ENCODE assay signal across 9 mouse cellular contexts in genomic region chr10:82697305-82697898, GRCm38 (mm10). TPM values are rescaled to one million over a fixed set of nuclear protein-coding genes. Genes with fewer than 3 reads are reported as not detected.
DNase-seq lines count a peak whose midpoint lies in the region; ATAC-seq and TF ChIP-seq lines count a peak whose summit lies in the region.
"Had no signal": no experiment of that assay in that cellular context is flagged by ENCODE, and none has a peak within 500 bp of the region (broad histone marks: within the 10 kb centered on the region; RNA-seq: fewer than 3 reads in every experiment).

No protein-coding gene starts in this region.

- in situ Hi-C loops in CH12.LX (cut with MboI; ENCODE audit: low pct_ligation_motif_present, low pct_unique_long_range_greater_than_20kb, low sequenced_read_pairs): no loop called here

- ATAC-seq in intestine, embryonic 16.5 days: peak; percentile 17; the same call in 1 of the 2 replicates
- no peak for ATAC-seq in intestine, postnatal 0 days
- peak; percentile 75 for ATAC-seq in granulocyte monocyte progenitor cell, adult 5-6 weeks (replicated peaks; ENCODE audit: poor library complexity, severe bottlenecking)
- no peak for ATAC-seq in midbrain, embryonic 13.5 days
- no peak for ATAC-seq in midbrain, embryonic 11.5 days (ENCODE audit: low FRiP score)

- no peak for TF ChIP-seq RAD21 in CH12.LX (IDR thresholded peaks at IDR 0.05; ENCODE audit: low read depth, low read length)

- TF ChIP-seq CTCF in intestine, postnatal 0 days (IDR thresholded peaks at IDR 0.05; ENCODE audit: low read depth): no peak
- TF ChIP-seq CTCF in CH12.LX (conservative IDR thresholded peaks at IDR 0.05 in 1 of 2, IDR thresholded peaks at IDR 0.05 in 1 of 2; ENCODE audit: low read depth in 2 of 2, low read length in 2 of 2): no peak

- no peaks in the 10 kb centered on the region for H3K36me3 ChIP-seq in intestine, embryonic 16.5 days (ENCODE audit: control insufficient read depth, insufficient read depth, low read length)
- H3K36me3 ChIP-seq in intestine, postnatal 0 days (ENCODE audit: control insufficient read depth, insufficient read depth): 0 out of 2 replicates have a peak, but pooled peaks cover 3% of the 10 kb centered on the region
- peaks cover 0 to 8% of the 10 kb centered on the region in 2 experiments for H3K36me3 ChIP-seq in CH12.LX (replicated peaks in 1 of 2; ENCODE audit: control insufficient read depth in 1 of 2, insufficient read depth in 1 of 2, low read length in 1 of 2)
- H3K36me3 ChIP-seq in megakaryocyte, embryonic 14.5 days (replicated peaks; ENCODE audit: low read length): peaks cover 21% of the 10 kb centered on the region
- H3K36me3 ChIP-seq in midbrain, embryonic 13.5 days: peaks cover 6% of the 10 kb centered on the region; the same call in 1 of the 2 replicates
- no peaks in the 10 kb centered on the region for H3K36me3 ChIP-seq in midbrain, embryonic 11.5 days (ENCODE audit: control insufficient read depth, insufficient read depth, low read length)

- no peak overlapping the region for H3K4me3 ChIP-seq in intestine, embryonic 16.5 days (ENCODE audit: low read length)
- no peak overlapping the region for H3K4me3 ChIP-seq in intestine, postnatal 0 days (ENCODE audit: low read depth, low read length)
- H3K4me3 ChIP-seq in CH12.LX (replicated peaks in 1 of 3; ENCODE audit: low read depth in 2 of 3, low read length in 2 of 3, poor library complexity in 1 of 3): no peak overlapping the region
- peak overlapping the region; percentile 79 for H3K4me3 ChIP-seq in megakaryocyte, embryonic 14.5 days (replicated peaks)
- no peak overlapping the region for H3K4me3 ChIP-seq in midbrain, embryonic 13.5 days (replicated peaks)
- no peak overlapping the region for H3K4me3 ChIP-seq in midbrain, embryonic 11.5 days (ENCODE audit: low read depth, low read length)

- peak; percentile 85 for DNase-seq in CH12.LX (ENCODE audit: extremely low read depth)
- DNase-seq in frontal cortex, postnatal 10 days (ENCODE audit: low spot score in 2 of 2): no peak
- no peak for DNase-seq in midbrain, embryonic 11.5 days (ENCODE audit: low spot score, missing footprints)
- DNase-seq: gastrocnemius, postnatal 36 days had no signal

- peak; percentile 54 for TF ChIP-seq EP300 in CH12.LX (IDR thresholded peaks at IDR 0.05; ENCODE audit: low read length)

- 72% methylated on average over 3 of the region's 3 CpGs for WGBS in intestine, embryonic 16.5 days
- 70% methylated on average over 3 of the region's 3 CpGs for WGBS in intestine, postnatal 0 days
- WGBS in midbrain, embryonic 13.5 days: 81% methylated on average over 3 of the region's 3 CpGs
- WGBS in midbrain, embryonic 11.5 days: 90% methylated on average over 3 of the region's 3 CpGs

- no peak overlapping the region for H3K27ac ChIP-seq in intestine, embryonic 16.5 days (ENCODE audit: low read length)
- no peak overlapping the region for H3K27ac ChIP-seq in intestine, postnatal 0 days (ENCODE audit: low read depth, low read length)
- H3K27ac ChIP-seq in CH12.LX (ENCODE audit: insufficient read depth, low read depth): peak overlapping the region; percentile 11; the same call in 1 of the 2 replicates
- H3K27ac ChIP-seq in midbrain, embryonic 13.5 days: no peak overlapping the region
- H3K27ac ChIP-seq in midbrain, embryonic 11.5 days (ENCODE audit: low read depth, low read length): no peak overlapping the region

- H3K4me1 ChIP-seq in intestine, embryonic 16.5 days (ENCODE audit: control insufficient read depth, insufficient read depth, low read length): peaks cover 8% of the 10 kb centered on the region; the same call in 1 of the 2 replicates
- 0 out of 2 replicates have a peak, but pooled peaks cover 2% of the 10 kb centered on the region for H3K4me1 ChIP-seq in intestine, postnatal 0 days (replicated peaks; ENCODE audit: control insufficient read depth, insufficient read depth, low read length)
- H3K4me1 ChIP-seq in CH12.LX (ENCODE audit: control insufficient read depth in 1 of 2, insufficient read depth in 2 of 2): peaks cover 11 to 33% of the 10 kb centered on the region in 2 experiments
- peaks cover 72% of the 10 kb centered on the region for H3K4me1 ChIP-seq in megakaryocyte, embryonic 14.5 days
- H3K4me1 ChIP-seq in midbrain, embryonic 13.5 days (replicated peaks): peaks cover 15% of the 10 kb centered on the region
- H3K4me1 ChIP-seq in midbrain, embryonic 11.5 days (ENCODE audit: control insufficient read depth, insufficient read depth, low read length): peaks cover 7% of the 10 kb centered on the region

- no peak overlapping the region for H3K9ac ChIP-seq in intestine, embryonic 16.5 days (ENCODE audit: low read depth, low read length)
- no peak overlapping the region for H3K9ac ChIP-seq in intestine, postnatal 0 days (ENCODE audit: low read depth, low read length)
- H3K9ac ChIP-seq in CH12.LX (ENCODE audit: insufficient read depth, low read depth): no peak overlapping the region
- H3K9ac ChIP-seq in midbrain, embryonic 13.5 days (replicated peaks): no peak overlapping the region
- H3K9ac ChIP-seq in midbrain, embryonic 11.5 days (ENCODE audit: low read length): no peak overlapping the region

- dilution Hi-C loops in CH12.LX (cut with MboI; ENCODE audit: extremely low pct_ligation_motif_present, extremely low pct_unique_long_range_greater_than_20kb, low sequenced_read_pairs): no loop called here

- no peaks in the 10 kb centered on the region for H3K9me3 ChIP-seq in intestine, embryonic 16.5 days (ENCODE audit: control insufficient read depth, low read length)
- H3K9me3 ChIP-seq in intestine, postnatal 0 days (ENCODE audit: control insufficient read depth): no peaks in the 10 kb centered on the region
- H3K9me3 ChIP-seq in CH12.LX (replicated peaks; ENCODE audit: low read length): no peaks in the 10 kb centered on the region
- no peaks in the 10 kb centered on the region for H3K9me3 ChIP-seq in megakaryocyte, embryonic 14.5 days
- H3K9me3 ChIP-seq in midbrain, embryonic 13.5 days: no peaks in the 10 kb centered on the region
- H3K9me3 ChIP-seq in midbrain, embryonic 11.5 days (ENCODE audit: control insufficient read depth, low read length): no peaks in the 10 kb centered on the region

- no peak overlapping the region for H3K4me2 ChIP-seq in intestine, embryonic 16.5 days (ENCODE audit: low read depth, low read length)
- H3K4me2 ChIP-seq in intestine, postnatal 0 days (replicated peaks; ENCODE audit: low read depth): no peak overlapping the region
- H3K4me2 ChIP-seq in CH12.LX (ENCODE audit: insufficient read depth, low read depth, poor library complexity, severe bottlenecking): peak overlapping the region; percentile 50
- no peak overlapping the region for H3K4me2 ChIP-seq in midbrain, embryonic 13.5 days (replicated peaks)
- H3K4me2 ChIP-seq in midbrain, embryonic 11.5 days: no peak overlapping the region

- no peaks in the 10 kb centered on the region; the same call in 1 of the 2 replicates for H3K79me2 ChIP-seq in CH12.LX (replicated peaks; ENCODE audit: control insufficient read depth, extremely low read depth, insufficient read depth, poor library complexity, severe bottlenecking)

- no peaks in the 10 kb centered on the region for H3K27me3 ChIP-seq in intestine, embryonic 16.5 days (replicated peaks; ENCODE audit: control insufficient read depth, insufficient read depth, low read length)
- H3K27me3 ChIP-seq in intestine, postnatal 0 days (replicated peaks; ENCODE audit: control insufficient read depth, insufficient read depth, low read length): no peaks in the 10 kb centered on the region
- no peaks in the 10 kb centered on the region for H3K27me3 ChIP-seq in CH12.LX (replicated peaks)
- no peaks in the 10 kb centered on the region for H3K27me3 ChIP-seq in megakaryocyte, embryonic 14.5 days (replicated peaks)
- no peaks in the 10 kb centered on the region for H3K27me3 ChIP-seq in midbrain, embryonic 13.5 days
- no peaks in the 10 kb centered on the region for H3K27me3 ChIP-seq in midbrain, embryonic 11.5 days (ENCODE audit: control insufficient read depth, insufficient read depth, low read length)

- TF ChIP-seq POLR2A in CH12.LX (IDR thresholded peaks at IDR 0.05; ENCODE audit: low read depth, low read length): peak; percentile 16; the same call in 1 of the 2 replicates

TF ChIP-seq in CH12.LX, 34 proteins besides CTCF, POLR2A, EP300 and RAD21 (continues in another document):
- TF ChIP-seq ZC3H11A (IDR thresholded peaks at IDR 0.05; ENCODE audit: low read depth, low read length) (no peak), NRF1 (IDR thresholded peaks at IDR 0.05; ENCODE audit: low read depth, low read length) (no peak), MEF2A (IDR thresholded peaks at IDR 0.05; ENCODE audit: borderline replicate concordance, low read depth, low read length) (no peak), GABPA (IDR thresholded peaks at IDR 0.05; ENCODE audit: insufficient replicate concordance, low read depth, low read length) (no peak), USF2 (conservative IDR thresholded peaks at IDR 0.05; ENCODE audit: low read depth, low read length) (no peak)

RNA-seq across cellular contexts. Expression of gene Hcfc2, which starts 1.4 kb away (rescaled TPM):
- polyA plus RNA-seq in intestine, embryonic 16.5 days (2015; fragmentation: Nextera tagmentation; extraction: Ambion mirVana): 28.2 and 29.0 TPM in 2 replicates
- 18.9 and 23.3 TPM in 2 replicates for polyA plus RNA-seq in intestine, postnatal 0 days (2015; fragmentation: Nextera tagmentation; extraction: Ambion mirVana)
- total RNA-seq in CH12.LX (2012; rRNA removed): 12.1 and 13.0 TPM in 2 replicates
- total RNA-seq in CH12.LX (2014; rRNA removed): 12.3 and 13.8 TPM in 2 replicates
- polyA plus RNA-seq in CH12.LX (2012; ENCODE audit: insufficient read length, low read depth): 8.8 and 10.5 TPM in 2 replicates
- total RNA-seq in granulocyte monocyte progenitor cell, adult 5-6 weeks (2014; fragmentation: Nextera tagmentation): 14.8 and 31.5 TPM in 2 replicates
- total RNA-seq in granulocyte monocyte progenitor cell, adult 5-6 weeks (2017): 19.6 and 22.1 TPM in 2 replicates
- polyA plus RNA-seq in megakaryocyte, embryonic 14.5 days (2012; ENCODE audit: insufficient read depth, low replicate concordance): 1.9 and 2.9 TPM in 2 replicates
- 45.9 and 46.2 TPM in 2 replicates for polyA plus RNA-seq in midbrain, embryonic 13.5 days (2015; fragmentation: Nextera tagmentation; extraction: Ambion mirVana)
- polyA plus RNA-seq in midbrain, embryonic 11.5 days (2014; fragmentation: Nextera tagmentation; extraction: Ambion mirVana): 34.4 and 35.2 TPM in 2 replicates

RNA-seq across cellular contexts. Expression of gene Glt8d2, which starts 7.0 kb away (rescaled TPM):
- 5.0 and 6.8 TPM in 2 replicates for polyA plus RNA-seq in intestine, embryonic 16.5 days (2015; fragmentation: Nextera tagmentation; extraction: Ambion mirVana)
- polyA plus RNA-seq in intestine, postnatal 0 days (2015; fragmentation: Nextera tagmentation; extraction: Ambion mirVana): 1.3 and 1.5 TPM in 2 replicates
- total RNA-seq in CH12.LX (2012; rRNA removed) (not detected in 2 replicates), CH12.LX (2014; rRNA removed) (not detected in 2 replicates)
- polyA plus RNA-seq in CH12.LX (2012; ENCODE audit: insufficient read length, low read depth): not detected in 2 replicates
- total RNA-seq in granulocyte monocyte progenitor cell, adult 5-6 weeks (2014; fragmentation: Nextera tagmentation): 1.6 TPM in 1 of 2 replicates, not detected in the other
- total RNA-seq in granulocyte monocyte progenitor cell, adult 5-6 weeks (2017): 1.8 and 2.5 TPM in 2 replicates
- not detected in 2 replicates for polyA plus RNA-seq in megakaryocyte, embryonic 14.5 days (2012; ENCODE audit: insufficient read depth, low replicate concordance)
- polyA plus RNA-seq in midbrain, embryonic 13.5 days (2015; fragmentation: Nextera tagmentation; extraction: Ambion mirVana): 1.3 and 1.7 TPM in 2 replicates
- polyA plus RNA-seq in midbrain, embryonic 11.5 days (2014; fragmentation: Nextera tagmentation; extraction: Ambion mirVana): 2.4 and 3.3 TPM in 2 replicates

Comparison
In these comparisons a context has a peak if more than half of its experiments do, and no peak if none do; other contexts are left out.
1. ATAC-seq: peak in intestine, embryonic 16.5 days (single experiment) and granulocyte monocyte progenitor cell, adult 5-6 weeks (single experiment); none in intestine, postnatal 0 days (single experiment), midbrain, embryonic 13.5 days (single experiment) and midbrain, embryonic 11.5 days (single experiment).